Comparison of ENCODE assay signal across 9 mouse cellular contexts in the genomic region with DNA sequence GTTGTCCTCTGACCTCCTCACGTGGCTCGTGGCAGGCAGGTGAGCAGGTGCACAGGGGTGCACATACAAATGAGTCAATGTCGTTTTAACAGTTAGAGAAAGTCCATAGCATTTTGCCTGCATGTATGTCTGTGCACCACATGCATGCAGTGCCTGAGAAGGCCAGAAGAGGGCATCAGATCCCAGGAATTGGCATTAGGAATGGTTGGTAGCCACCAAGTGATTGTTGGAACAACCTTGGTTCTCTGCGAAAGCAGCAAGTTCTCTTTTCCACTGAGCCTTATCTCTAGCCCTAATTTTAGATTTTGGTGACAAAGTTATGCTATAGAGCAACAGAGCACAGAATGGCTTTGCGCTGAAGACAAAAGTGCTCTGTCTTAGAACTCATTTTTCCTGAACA. TPM values are rescaled to one million over a fixed set of nuclear protein-coding genes. Genes with fewer than 3 reads are reported as not detected.
DNase-seq lines count a peak whose midpoint lies in the region; ATAC-seq lines count a peak whose summit lies in the region.
"Had no signal": no experiment of that assay in that cellular context is flagged by ENCODE, and none has a peak within 500 bp of the region (broad histone marks: within the 10 kb centered on the region; RNA-seq: fewer than 3 reads in every experiment).

No protein-coding gene starts in this region.

- WGBS in hindbrain, embryonic 14.5 days = 82% methylated on average over 5 of the region's 5 CpGs
- WGBS in hindbrain, embryonic 13.5 days = 75% methylated on average over 5 of the region's 5 CpGs

- no peak overlapping the region for H3K4me2 ChIP-seq in hindbrain, embryonic 14.5 days (replicated peaks)
- no peak overlapping the region for H3K4me2 ChIP-seq in hindbrain, embryonic 13.5 days
- H3K4me2 ChIP-seq: neural tube, embryonic 13.5 days had no signal

- H3K9me3 ChIP-seq in hindbrain, embryonic 14.5 days (ENCODE audit: control insufficient read depth, low read length) = no peaks in the 10 kb centered on the region
- no peaks in the 10 kb centered on the region for H3K9me3 ChIP-seq in hindbrain, embryonic 13.5 days
- H3K9me3 ChIP-seq: neural tube, embryonic 13.5 days had no signal

- H3K4me1 ChIP-seq in hindbrain, embryonic 14.5 days (replicated peaks; ENCODE audit: control insufficient read depth, insufficient read depth, low read length) = no peaks in the 10 kb centered on the region
- H3K4me1 ChIP-seq in hindbrain, embryonic 13.5 days (replicated peaks) = no peaks in the 10 kb centered on the region
- H3K4me1 ChIP-seq: neural tube, embryonic 13.5 days had no signal

- peak; percentile 73 for DNase-seq in hindbrain, embryonic 14.5 days (ENCODE audit: low spot score)
- DNase-seq in MN1 (ENCODE audit: low spot score) = peak; percentile 73
- peak; percentile 84 for DNase-seq in embryo, embryonic 10.5 days (ENCODE audit: low spot score)
- peak; percentile 84 to 88 for DNase-seq in heart, postnatal 10 days
- peak; percentile 47 to 59 for DNase-seq in left cerebral cortex, postnatal 36 days (ENCODE audit: low spot score in 2 of 2)
- peak; percentile 76 for DNase-seq in retina, embryonic 14.5 days (ENCODE audit: low spot score)
- peak; percentile 69 for DNase-seq in urinary bladder, postnatal 14 days (ENCODE audit: low spot score)

- H3K27ac ChIP-seq in hindbrain, embryonic 14.5 days = no peak overlapping the region
- no peak overlapping the region for H3K27ac ChIP-seq in hindbrain, embryonic 13.5 days
- H3K27ac ChIP-seq: neural tube, embryonic 13.5 days had no signal

- intact Hi-C loops in heart, postnatal 10 days (cut with DNase I) = loop anchor here (2.0 to 5.0 kb wide), 2 partner anchors 188 to 305 kb away; no protein-coding TSS in a partner anchor
- intact Hi-C loops in left cerebral cortex, postnatal 36 days (cut with DNase I) = loop anchor here (5.0 kb wide), 1 partner anchor 188 kb away; no protein-coding TSS in a partner anchor

- peaks cover 54% of the 10 kb centered on the region for H3K36me3 ChIP-seq in hindbrain, embryonic 14.5 days (replicated peaks; ENCODE audit: control insufficient read depth, insufficient read depth)
- peaks cover 40% of the 10 kb centered on the region for H3K36me3 ChIP-seq in hindbrain, embryonic 13.5 days

- H3K9ac ChIP-seq in hindbrain, embryonic 14.5 days = no peak overlapping the region
- no peak overlapping the region for H3K9ac ChIP-seq in hindbrain, embryonic 13.5 days
- H3K9ac ChIP-seq: neural tube, embryonic 13.5 days had no signal

- H3K27me3 ChIP-seq in hindbrain, embryonic 14.5 days (ENCODE audit: control insufficient read depth, insufficient read depth, low read length) = no peaks in the 10 kb centered on the region
- H3K27me3 ChIP-seq in hindbrain, embryonic 13.5 days = no peaks in the 10 kb centered on the region
- H3K27me3 ChIP-seq: neural tube, embryonic 13.5 days had no signal

- no peak overlapping the region for H3K4me3 ChIP-seq in hindbrain, embryonic 14.5 days (replicated peaks; ENCODE audit: low read length)
- H3K4me3 ChIP-seq in hindbrain, embryonic 13.5 days = no peak overlapping the region
- H3K4me3 ChIP-seq: neural tube, embryonic 13.5 days had no signal

- ATAC-seq in hindbrain, embryonic 14.5 days (ENCODE audit: low FRiP score) = no peak
- no peak for ATAC-seq in hindbrain, embryonic 13.5 days (ENCODE audit: low FRiP score)

RNA-seq across cellular contexts. Expression of a gene that starts 16.7 kb away (rescaled TPM):
- polyA plus RNA-seq in hindbrain, embryonic 14.5 days (2014; fragmentation: Nextera tagmentation; extraction: Ambion mirVana) = 4.7 and 5.5 TPM in 2 replicates
- 6.6 and 7.2 TPM in 2 replicates for polyA plus RNA-seq in hindbrain, embryonic 13.5 days (2015; fragmentation: Nextera tagmentation; extraction: Ambion mirVana)
- 1 to 10 TPM; 9.3 to 9.4 TPM for total RNA-seq in heart, postnatal 10 days (2021)
- 1 to 10 TPM; 6.0 to 6.1 TPM for total RNA-seq in left cerebral cortex, postnatal 36 days (2021)
